Mouse (Mus musculus): ENCODE measurements at regions not wholly inside any gene's neighbourhood (a gene's known extent, or its start where the extent isn't known, plus 50 kb on each side); places are given as distances from the start of the nearest gene placed in this dataset.

DNA sequence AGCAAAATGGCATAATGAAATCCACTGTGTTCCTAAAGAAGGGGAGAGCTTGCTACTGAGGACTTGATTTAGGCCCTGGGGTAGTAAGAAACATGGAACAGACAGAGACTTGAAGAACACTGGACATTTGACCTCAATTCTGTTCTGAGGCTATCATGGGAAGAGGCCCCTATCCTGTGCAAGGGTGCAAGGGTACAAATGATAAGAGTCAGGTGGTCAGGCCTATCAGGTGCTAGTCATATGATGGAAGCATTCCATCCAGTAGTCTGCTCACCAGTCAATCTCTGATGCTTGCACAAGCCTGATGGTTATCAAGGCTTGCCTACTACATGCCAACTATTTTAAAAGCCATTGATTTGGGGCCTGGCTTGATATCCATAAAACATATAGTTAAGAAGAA lies 420.6 kb upstream of the Tshz3 start:
- no peak for TF ChIP-seq POLR2A (IDR thresholded peaks at IDR 0.05; ENCODE audit: low read depth, low read length)
- TF ChIP-seq CTCF (conservative IDR thresholded peaks at IDR 0.05; ENCODE audit: insufficient read depth, insufficient read length, low read depth, low read length): no peak
